ENCODE assay signal across 18 mouse cellular contexts in the genomic region with DNA sequence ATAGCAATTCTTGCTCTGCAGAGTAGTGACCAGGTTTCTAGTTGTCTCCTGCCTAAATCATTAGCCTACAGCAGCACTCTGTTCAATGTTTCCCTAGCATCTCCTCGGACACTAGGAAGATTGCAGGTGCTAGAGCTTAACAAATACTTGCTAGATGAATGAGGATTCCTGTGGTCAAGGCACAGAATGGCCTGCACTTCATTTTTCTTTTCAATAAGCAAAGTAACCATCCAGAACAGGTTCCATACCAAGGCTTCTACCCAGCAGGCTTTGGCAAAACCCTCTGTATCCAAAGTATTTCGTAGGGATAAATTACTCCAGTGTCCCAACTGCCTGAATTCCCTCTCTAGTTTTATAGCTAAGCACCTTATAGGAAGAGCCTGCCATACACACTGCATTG.
"Had no signal": no experiment of that assay in that cellular context is flagged by ENCODE, and none has a peak within 500 bp of the region (broad histone marks: within the 10 kb centered on the region; RNA-seq: fewer than 3 reads in every experiment).

No protein-coding gene starts in this region.

- H3K4me2 ChIP-seq: kidney, embryonic 15.5 days; limb, embryonic 13.5 days; liver, embryonic 12.5 days; liver, embryonic 15.5 days; lung, embryonic 15.5 days; midbrain, embryonic 11.5 days had no signal

- H3K27me3 ChIP-seq: kidney, embryonic 15.5 days; limb, embryonic 13.5 days; liver, embryonic 12.5 days; liver, embryonic 15.5 days; lung, embryonic 15.5 days had no signal

- H3K9ac ChIP-seq: kidney, embryonic 15.5 days; limb, embryonic 13.5 days; liver, embryonic 12.5 days; liver, embryonic 15.5 days; lung, embryonic 15.5 days had no signal

- H3K36me3 ChIP-seq: kidney, embryonic 15.5 days; liver, embryonic 12.5 days; liver, embryonic 15.5 days; lung, embryonic 15.5 days had no signal

- ATAC-seq: liver, embryonic 12.5 days had no signal

- H3K9me3 ChIP-seq: kidney, embryonic 15.5 days; limb, embryonic 13.5 days; liver, embryonic 12.5 days; liver, embryonic 15.5 days; lung, embryonic 15.5 days had no signal

- DNase-seq: kidney, postnatal 10 days; kidney, postnatal 36 days; layer of hippocampus, postnatal 36 days; liver; lung, adult 18-20 months; lung, postnatal 10 days; lung, postnatal 36 days; midbrain, embryonic 14.5 days; thymus, adult 18-20 months; thymus, postnatal 36 days had no signal

- H3K27ac ChIP-seq: kidney, embryonic 15.5 days; left cerebral cortex, adult 2 months; limb, embryonic 13.5 days; liver, embryonic 12.5 days; liver, embryonic 15.5 days; lung, embryonic 15.5 days had no signal

- H3K4me3 ChIP-seq: kidney, embryonic 15.5 days; left cerebral cortex, adult 2 months; limb, embryonic 13.5 days; liver, embryonic 12.5 days; liver, embryonic 15.5 days; lung, embryonic 15.5 days; megakaryocyte, embryonic 14.5 days had no signal
